Mouse (Mus musculus) small intestine, adult 2 months (tissue): ENCODE data around the gene Apol9a.
"Not testable (repeated sequence)": the region's sequence is repeated elsewhere in the genome, so short reads cannot be mapped to it uniquely, and the experiment has no call there.

Experiments
- CTCF ChIP-seq: fragments of 200-500 bp; IDR thresholded peaks from 2 replicates; pipeline ENCODE4 v1.5.1; 2012; ENCODE audit warnings: low read depth, mild to moderate bottlenecking, control low read depth, inconsistent platforms, low read length, moderate library complexity, mixed read lengths; ENCODE audit not compliant: insufficient replicate concordance, insufficient read length; ENCODE audit errors: extremely low read depth
- POLR2A ChIP-seq: fragments of 200-500 bp; IDR thresholded peaks from 2 replicates; pipeline ENCODE4 v1.6.1; 2012; ENCODE audit warnings: low read depth, mild to moderate bottlenecking, control low read depth, inconsistent platforms, low read length, moderate library complexity

DNA sequence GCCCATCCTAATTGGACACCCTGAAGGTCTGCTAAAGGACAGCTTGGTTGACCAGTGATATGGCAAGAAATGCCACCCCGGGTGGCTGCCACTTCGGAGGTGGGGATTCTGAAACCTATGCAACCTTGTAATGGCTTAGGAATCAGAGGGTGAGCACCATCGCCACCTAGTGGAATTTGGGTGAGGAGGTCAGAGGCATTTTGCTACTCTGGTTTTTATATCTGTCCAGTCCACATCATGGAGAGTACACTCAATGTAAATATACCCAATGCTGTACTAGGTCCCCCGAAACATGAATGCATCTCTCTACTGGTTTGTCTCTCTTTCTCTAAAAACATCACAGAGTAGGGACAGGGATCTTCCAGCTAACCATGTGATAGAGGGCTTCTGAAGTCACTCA lies 1.8 kb upstream of the Apol9a start:
- not testable (repeated sequence) for TF ChIP-seq POLR2A, CTCF
